Mouse (Mus musculus) hindbrain, postnatal 0 days (tissue): ENCODE data around the gene Pla2g12b. TPM values are rescaled to one million over a fixed set of nuclear protein-coding genes. Genes with fewer than 3 reads are reported as not detected.

Source experiments
- ATAC-seq: fragments of 200-750 bp; cut with Nextera tagmentation; 2 replicates; pipeline ENCODE4 v1.8.0; 2017; ENCODE audit warnings: mild to moderate bottlenecking, moderate TSS enrichment, moderate library complexity
- DNase-seq: peaks from one replicate; pipeline ENCODE4 v3.0.0-alpha.2; 2015; ENCODE audit warnings: low spot score
- H3K27ac ChIP-seq: fragments of 300-500 bp; sonication (generic); 2 replicates; pipeline ENCODE4 v1.5.1; 2014; ENCODE audit warnings: mild to moderate bottlenecking
- H3K27me3 ChIP-seq: fragments of 300-500 bp; sonication (generic); 2 replicates; pipeline ENCODE4 v1.6.1; 2014; ENCODE audit warnings: low read length, mixed read lengths; ENCODE audit not compliant: insufficient read depth
- H3K36me3 ChIP-seq: fragments of 300-500 bp; sonication (generic); 2 replicates; pipeline ENCODE4 v1.6.1; 2014; ENCODE audit warnings: low read length, mixed read lengths; ENCODE audit not compliant: insufficient read depth
- H3K4me1 ChIP-seq: fragments of 300-500 bp; sonication (generic); 2 replicates; pipeline ENCODE4 v1.6.1; 2014; ENCODE audit warnings: antibody characterized with exemption, low read length, mixed read lengths; ENCODE audit not compliant: insufficient read depth
- H3K4me2 ChIP-seq: fragments of 300-500 bp; sonication (generic); 2 replicates; pipeline ENCODE4 v1.6.1; 2014; ENCODE audit warnings: low read depth, mild to moderate bottlenecking, low read length, moderate library complexity, mixed read lengths
- H3K4me3 ChIP-seq: fragments of 300-500 bp; sonication (generic); 2 replicates; pipeline ENCODE4 v1.5.1; 2014; ENCODE audit warnings: low read length
- H3K9ac ChIP-seq: fragments of 300-500 bp; sonication (generic); replicated peaks from 2 replicates; pipeline ENCODE4 v1.6.1; 2014; ENCODE audit warnings: mild to moderate bottlenecking, low read length, moderate library complexity, mixed read lengths
- H3K9me3 ChIP-seq: fragments of 300-500 bp; sonication (generic); 2 replicates; pipeline ENCODE4 v1.6.1; 2016; ENCODE audit warnings: low read length, mixed read lengths
- CTCF ChIP-seq: IDR thresholded peaks from 2 replicates; pipeline ENCODE4 v1.5.1; 2016; ENCODE audit warnings: antibody characterized with exemption, control low read depth, low read depth
- WGBS: fragments of 180-500 bp; shearing (Covaris S2); extraction: QIAGEN DNeasy Blood & Tissue Kit; methylation state at CpG from one replicate; pipeline ENCODE4 v1.1.7; 2014; 5-methylcytosine and 5-hydroxymethylcytosine counted together
- polyA plus RNA-seq: library from polyadenylated mRNA; unstranded; fragments of >200 nt; fragmentation: Nextera tagmentation; extraction: Ambion mirVana; gene quantifications from 2 replicates; pipeline ENCODE4 v1.2.1, GENCODE M21; 2015
- total RNA-seq: library from RNA; depleted of rRNA; stranded (reverse); fragments of >200 nt; gene quantifications from 2 replicates; pipeline ENCODE4 v1.2.3, GENCODE M21; 2014

The Pla2g12b gene
- total and polyA plus RNA-seq, 2 experiments from 2014 or later: not detected

DNA sequence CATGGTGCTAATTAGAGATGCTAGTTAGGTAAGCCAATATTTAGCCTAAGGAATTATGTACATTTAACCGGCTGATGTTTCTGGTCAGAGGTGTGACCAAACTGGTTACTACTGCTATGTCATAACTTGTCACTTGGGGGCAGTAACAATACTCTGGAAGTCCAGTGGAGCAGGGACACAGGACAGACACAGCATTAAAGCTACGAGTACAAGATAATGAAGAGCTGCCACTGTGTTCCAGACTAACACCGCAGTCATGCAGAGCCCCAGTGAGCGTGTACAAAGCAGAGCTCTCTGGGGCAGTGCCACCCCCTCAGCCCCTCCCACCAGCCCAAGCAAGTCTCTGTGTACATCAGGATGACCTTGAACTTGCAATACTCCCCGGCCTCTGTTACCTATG is 48.4 kb downstream of the Pla2g12b start:
- ATAC-seq: peak; percentile 82
- H3K27me3 ChIP-seq: no peaks in the 10 kb centered on the region
- no peaks in the 10 kb centered on the region for H3K9me3 ChIP-seq
- H3K4me2 ChIP-seq: no peak overlapping the region
- peaks cover 10% of the 10 kb centered on the region for H3K36me3 ChIP-seq
- no peak overlapping the region for H3K27ac ChIP-seq
- peak; percentile 78 for DNase-seq
- H3K4me1 ChIP-seq: no peaks in the 10 kb centered on the region
- TF ChIP-seq CTCF: peak; percentile 73
- 27% methylated on average over 5 of the region's 5 CpGs for WGBS
- no peak overlapping the region for H3K9ac ChIP-seq
- no peak overlapping the region for H3K4me3 ChIP-seq

DNA sequence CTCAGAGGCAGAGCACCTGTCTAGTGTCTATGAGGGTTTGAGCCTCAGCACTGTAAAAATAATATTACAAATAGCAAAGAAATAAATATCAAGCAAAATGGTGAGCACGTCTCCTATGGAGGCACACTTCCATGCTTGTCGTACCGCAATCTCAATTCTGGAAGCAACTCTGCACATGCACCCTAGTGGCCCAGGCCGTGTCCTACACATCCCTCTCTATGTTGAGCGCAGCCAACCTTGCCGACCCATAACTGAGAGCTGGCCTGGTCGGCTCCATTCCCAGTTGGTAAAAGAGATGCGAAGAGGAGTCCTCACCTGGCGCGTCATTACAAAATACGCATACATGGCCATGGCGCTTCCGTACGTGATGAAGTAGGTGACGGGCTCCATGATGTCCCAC is 51.2 kb downstream of the Pla2g12b start:
- H3K9me3 ChIP-seq: no peaks in the 10 kb centered on the region
- H3K36me3 ChIP-seq: peaks cover 7% of the 10 kb centered on the region
- ATAC-seq: no peak
- H3K4me3 ChIP-seq: no peak overlapping the region
- DNase-seq: no peak
- no peak overlapping the region for H3K27ac ChIP-seq
- H3K9ac ChIP-seq: no peak overlapping the region
- peak; percentile 24 for TF ChIP-seq CTCF
- no peaks in the 10 kb centered on the region for H3K4me1 ChIP-seq
- H3K4me2 ChIP-seq: no peak overlapping the region
- H3K27me3 ChIP-seq: no peaks in the 10 kb centered on the region
- 96% methylated on average over 15 of the region's 15 CpGs for WGBS

DNA sequence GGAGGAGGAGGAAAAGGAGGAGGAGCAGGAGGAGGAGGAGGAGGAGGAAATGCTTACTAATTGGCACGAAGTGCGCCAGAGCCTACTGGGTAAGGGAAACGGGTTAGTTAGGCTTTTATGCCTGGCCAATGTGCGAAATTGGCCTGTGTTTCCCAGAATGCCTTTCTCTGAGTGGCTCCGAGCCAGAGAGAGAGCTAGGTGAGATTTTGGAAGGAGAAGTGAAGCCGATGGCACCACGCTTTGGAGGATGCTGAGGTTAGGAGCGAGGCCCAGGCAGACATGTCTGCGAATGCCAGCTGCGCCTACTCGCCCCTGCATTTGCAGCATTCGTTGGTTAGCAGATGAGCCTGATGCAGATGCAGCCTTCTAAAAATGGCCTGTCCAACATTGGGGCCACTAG is 56.3 kb downstream of the Pla2g12b start:
- H3K9ac ChIP-seq: no peak overlapping the region
- no peaks in the 10 kb centered on the region for H3K27me3 ChIP-seq
- WGBS: 67% methylated on average over 12 of the region's 12 CpGs
- H3K4me3 ChIP-seq: no peak overlapping the region
- H3K27ac ChIP-seq: no peak overlapping the region
- no peak overlapping the region for H3K4me2 ChIP-seq
- no peak for ATAC-seq
- no peak for TF ChIP-seq CTCF
- no peaks in the 10 kb centered on the region for H3K4me1 ChIP-seq
- H3K36me3 ChIP-seq: peaks cover 3% of the 10 kb centered on the region; the same call in 1 of the 2 replicates
- DNase-seq: peak; percentile 58
- no peaks in the 10 kb centered on the region for H3K9me3 ChIP-seq

DNA sequence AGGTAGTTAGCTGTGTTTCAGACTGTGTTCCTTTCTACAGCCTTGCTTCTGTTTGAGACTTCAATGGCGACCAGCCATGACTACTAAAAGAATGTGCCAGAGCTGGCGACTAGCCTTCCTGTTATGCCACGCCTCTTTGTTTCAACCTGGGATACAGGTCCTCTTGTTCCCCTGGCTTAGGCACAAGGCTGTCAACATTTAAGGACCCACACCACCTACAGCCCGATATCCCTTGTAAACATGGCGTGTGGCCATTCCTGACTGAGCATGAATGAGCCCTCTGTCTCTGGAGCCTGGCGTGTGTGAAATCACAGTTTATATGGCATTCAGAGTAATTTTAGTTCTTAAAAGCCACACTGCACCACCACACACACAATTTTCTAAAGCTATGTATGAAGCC is 58.8 kb downstream of the Pla2g12b start:
- Histone ChIP-seq H3K4me1 (no peaks in the 10 kb centered on the region), H3K27me3 (no peaks in the 10 kb centered on the region), H3K27ac (no peak overlapping the region), H3K9ac (no peak overlapping the region), H3K36me3 (peaks cover 4% of the 10 kb centered on the region; the same call in 1 of the 2 replicates), H3K4me2 (no peak overlapping the region), H3K9me3 (no peaks in the 10 kb centered on the region), H3K4me3 (no peak overlapping the region)
- 68% methylated on average over 6 of the region's 6 CpGs for WGBS
- DNase-seq (no peak), ATAC-seq (no peak)
- TF ChIP-seq CTCF: no peak

DNA sequence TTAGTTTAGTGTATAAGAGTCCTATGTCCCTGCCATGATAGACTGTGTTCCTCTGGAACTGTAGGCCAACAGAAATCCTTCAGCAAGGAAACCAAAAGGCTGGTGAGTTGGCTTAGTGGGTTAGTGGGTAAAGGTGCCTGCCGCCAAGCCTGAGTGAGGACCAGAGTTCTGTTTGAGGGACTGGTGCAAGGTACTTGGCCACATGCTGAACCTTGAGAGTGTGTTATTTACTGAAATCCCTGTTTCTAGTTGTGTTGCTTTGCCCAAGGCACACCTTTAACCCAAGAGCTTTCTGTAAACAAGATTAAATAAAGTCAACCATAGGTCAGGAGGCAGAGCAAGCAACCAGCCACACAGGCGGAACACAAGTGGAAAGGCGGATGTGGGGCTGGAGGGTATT is 62.1 kb downstream of the Pla2g12b start:
- Histone ChIP-seq H3K27ac (no peak overlapping the region), H3K4me1 (no peaks in the 10 kb centered on the region), H3K9me3 (no peaks in the 10 kb centered on the region), H3K9ac (no peak overlapping the region), H3K36me3 (peaks cover 4% of the 10 kb centered on the region; the same call in 1 of the 2 replicates), H3K4me3 (no peak overlapping the region), H3K4me2 (no peak overlapping the region), H3K27me3 (no peaks in the 10 kb centered on the region)
- ATAC-seq (no peak), DNase-seq (no peak)
- 86% methylated on average over 3 of the region's 3 CpGs for WGBS
- TF ChIP-seq CTCF: no peak

DNA sequence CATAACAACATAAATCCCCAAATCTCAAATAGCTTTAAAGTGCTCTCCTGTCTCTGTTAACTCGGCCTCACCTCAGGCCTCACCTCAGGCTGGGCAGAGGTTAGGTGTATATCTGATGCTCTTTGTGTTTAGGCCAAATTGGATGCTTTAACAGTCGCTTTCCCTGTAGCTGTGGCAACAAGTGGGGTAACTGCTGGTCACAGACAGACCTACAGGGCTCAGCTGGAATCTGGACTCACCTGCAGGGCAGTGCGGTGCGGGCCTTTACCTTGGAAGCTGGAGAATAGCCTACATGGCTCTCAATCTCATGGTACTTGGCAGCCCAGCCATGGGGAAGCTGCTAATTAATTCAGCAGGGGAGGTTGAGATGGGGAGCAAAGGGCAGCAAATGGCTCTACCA is 63.2 kb downstream of the Pla2g12b start:
- Histone ChIP-seq H3K4me3 (no peak overlapping the region), H3K36me3 (peaks cover 4% of the 10 kb centered on the region; the same call in 1 of the 2 replicates), H3K9me3 (no peaks in the 10 kb centered on the region), H3K4me2 (no peak overlapping the region), H3K27me3 (no peaks in the 10 kb centered on the region), H3K4me1 (no peaks in the 10 kb centered on the region), H3K27ac (no peak overlapping the region), H3K9ac (no peak overlapping the region)
- DNase-seq (no peak), ATAC-seq (no peak)
- TF ChIP-seq CTCF: no peak
- WGBS: 76% methylated on average over 4 of the region's 4 CpGs

DNA sequence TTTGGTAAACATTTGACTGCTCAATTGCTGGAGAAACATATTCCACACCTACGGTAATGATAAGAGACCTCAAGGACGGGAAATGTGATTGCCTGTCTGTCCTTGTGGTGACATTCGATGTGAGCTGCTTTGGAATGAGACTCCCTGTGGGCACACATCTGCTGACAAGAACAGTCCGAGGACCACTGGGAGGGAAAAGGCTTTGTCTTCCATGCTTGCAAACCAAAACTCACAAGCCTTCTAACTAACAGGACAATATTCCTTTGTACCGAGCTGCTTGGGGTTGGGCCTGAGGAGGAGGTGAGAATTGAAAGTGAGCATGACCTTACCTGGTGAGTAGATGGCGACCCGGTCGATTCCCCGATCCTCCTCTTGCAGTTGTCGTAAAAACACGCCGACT is 63.8 kb downstream of the Pla2g12b start:
- H3K27ac ChIP-seq: no peak overlapping the region
- DNase-seq (no peak), ATAC-seq (no peak)
- no peaks in the 10 kb centered on the region for H3K9me3 ChIP-seq
- H3K4me1 ChIP-seq: no peaks in the 10 kb centered on the region
- TF ChIP-seq CTCF: no peak
- H3K9ac ChIP-seq: no peak overlapping the region
- no peak overlapping the region for H3K4me2 ChIP-seq
- 86% methylated on average over 12 of the region's 12 CpGs for WGBS
- H3K4me3 ChIP-seq: no peak overlapping the region
- H3K27me3 ChIP-seq: no peaks in the 10 kb centered on the region
- peaks cover 4% of the 10 kb centered on the region; the same call in 1 of the 2 replicates for H3K36me3 ChIP-seq
